Mouse (Mus musculus) Patski (cell line): Measurements from ENCODE around the gene Gtf2h3. TPM values are rescaled to one million over a fixed set of nuclear protein-coding genes. Genes with fewer than 3 reads are reported as not detected.
A peak's percentile ranks its signal among the peaks of the same experiment; 100 is the strongest.
"Not testable (repeated sequence)": the region's sequence is repeated elsewhere in the genome, so short reads cannot be mapped to it uniquely, and the experiment has no call there.

Source experiments
- ATAC-seq: fragments of 100-300 bp; one replicate; pipeline ENCODE4 v1.8.0; 2021
- CTCF ChIA-PET: fragments of 350-600 bp; sonication (Branson Sonifier 250); formaldehyde crosslinking; loops from one replicate; lab custom pipeline; 2022; ENCODE audit warnings: inconsistent platforms; lab: Charles Lee
- POLR2A ChIA-PET: fragments of 350-600 bp; sonication (Branson Sonifier 250); formaldehyde crosslinking; loops from one replicate; lab custom pipeline; 2022; ENCODE audit warnings: antibody characterized with exemption, inconsistent platforms; lab: Charles Lee
- DNase-seq: peaks from one replicate; pipeline ENCODE4 v3.0.0-alpha.2; 2011; ENCODE audit warnings: low read depth, low spot score
- H3K27me3 ChIP-seq: fragments of 371-371 bp; one replicate; pipeline ENCODE4 v1.5.1; 2021
- CTCF ChIP-seq: fragments of 100-300 bp; IDR thresholded peaks from one replicate; pipeline ENCODE4 v1.5.1; 2021
- in situ Hi-C: fragments of 300-500 bp; cut with MboI; formaldehyde crosslinking; loops from 3 replicates; pipeline ENCODE4 v1.11.1; 2018; ENCODE audit warnings: low pct_unique_long_range_greater_than_20kb, mixed read lengths
- polyA plus RNA-seq: library from polyadenylated mRNA; unstranded; gene quantifications from one replicate; pipeline ENCODE4 v1.2.3, GENCODE M21; 2021

Gene Gtf2h3
- polyA plus RNA-seq, 1 experiment from 2014 or later = 45.0 TPM

DNA sequence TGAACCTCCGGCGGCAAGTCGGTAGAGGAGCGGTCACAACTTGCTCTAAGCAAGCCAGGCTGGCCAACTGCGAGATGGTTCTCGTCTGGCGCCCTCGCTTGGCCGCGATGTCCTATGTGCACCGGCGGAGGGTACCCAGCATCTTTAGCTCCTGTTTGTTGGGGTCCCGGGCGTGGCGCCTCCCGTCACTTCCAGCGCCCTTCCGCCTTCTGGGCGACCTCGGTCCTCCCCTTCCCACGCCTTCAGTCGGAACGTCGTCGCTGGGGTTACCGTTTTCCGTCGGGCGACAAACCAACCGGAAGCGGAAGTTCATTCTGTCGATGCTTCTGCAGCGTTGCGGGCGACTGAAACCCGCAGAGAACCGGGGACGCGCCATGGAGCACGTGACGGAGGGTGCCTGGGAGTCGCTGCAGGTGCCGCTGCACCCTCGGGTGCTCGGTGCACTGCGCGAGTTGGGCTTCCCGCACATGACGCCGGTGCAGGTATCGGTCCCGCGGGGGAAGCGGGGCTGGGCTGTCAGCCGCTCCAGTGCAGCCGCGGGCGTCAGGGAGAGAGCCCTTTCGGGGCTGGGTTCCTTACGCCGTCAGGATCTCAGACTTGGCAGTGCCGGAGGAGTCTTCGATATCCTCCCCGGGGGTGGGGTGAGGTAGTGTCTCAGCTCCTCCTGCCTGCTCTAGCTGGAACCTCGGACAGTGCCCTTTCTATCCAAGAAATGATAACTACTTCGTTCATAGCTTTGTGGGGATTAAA is 26.2 kb upstream of the Gtf2h3 start, which contains the start of gene Ddx55:
TSS of gene Ddx55 (plus strand) at position 307 of the 750 bp plus-strand sequence.
- CTCF ChIA-PET = interaction anchor here (0.6 to 5.7 kb wide), 6 partner anchors 9 to 223 kb away, joined by 3 to 30 read pairs (median 4); no protein-coding TSS in a partner anchor
- DNase-seq = peak; percentile 67
- TF ChIP-seq CTCF = no peak
- peak; percentile 84 for ATAC-seq
- no peaks in the 10 kb centered on the region for H3K27me3 ChIP-seq
- in situ Hi-C loops = no loop called here
- POLR2A ChIA-PET = interaction anchor here (0.6 to 2.0 kb wide), 10 partner anchors 10 to 1970 kb away, joined by 3 to 6 read pairs (median 4); partner anchors contain the start of gene Atp6v0a2

DNA sequence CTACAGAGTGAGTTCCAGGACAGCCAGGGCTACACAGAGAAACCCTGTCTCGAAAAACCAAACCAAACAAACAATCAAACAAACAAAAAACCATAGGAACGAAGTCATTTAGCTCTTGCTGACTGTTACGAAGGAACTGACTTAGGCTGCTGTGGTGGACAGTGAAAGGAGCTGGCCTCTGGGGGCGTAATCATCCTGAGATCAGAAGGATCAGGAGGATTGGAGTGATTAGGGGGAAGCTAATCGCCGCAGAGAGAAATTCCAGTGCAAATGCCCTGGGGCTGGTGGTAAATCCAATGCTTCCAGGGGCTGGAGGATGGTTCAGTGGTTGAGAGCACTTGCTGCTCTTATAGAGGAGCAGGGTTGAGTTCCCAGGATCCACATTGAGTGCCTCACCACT is 25.3 kb upstream of the Gtf2h3 start:
- POLR2A ChIA-PET = interaction anchor here (0.6 to 1.0 kb wide), 3 partner anchors 14 to 74 kb away, joined by 3 to 6 read pairs (median 4); partner anchors contain the start of gene Atp6v0a2
- H3K27me3 ChIP-seq = no peaks in the 10 kb centered on the region
- in situ Hi-C loops = no loop called here
- CTCF ChIA-PET = interaction anchor here (0.6 to 5.7 kb wide), 3 partner anchors 15 to 224 kb away, joined by 3 to 30 read pairs (median 4); no protein-coding TSS in a partner anchor
- DNase-seq (no peak), ATAC-seq (no peak)
- no peak for TF ChIP-seq CTCF

DNA sequence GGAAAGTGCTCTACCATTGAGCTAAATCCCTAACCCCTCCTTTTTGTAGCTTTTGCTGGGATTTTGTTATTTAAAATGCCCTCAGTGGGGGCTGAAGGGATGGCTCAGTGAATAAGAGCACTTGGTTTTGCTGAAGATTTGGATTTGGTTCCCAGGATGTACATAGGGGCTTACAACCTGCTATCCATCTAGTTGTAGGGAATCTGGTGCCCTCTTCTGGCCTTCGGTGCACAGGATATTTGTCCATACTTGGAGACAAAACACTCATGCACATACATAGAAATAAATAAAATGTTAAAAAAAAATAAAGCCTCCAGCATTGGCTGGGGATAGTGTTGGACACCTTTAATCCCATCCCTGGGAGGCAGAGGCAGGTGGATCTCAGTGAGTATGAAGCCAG is 23.8 kb upstream of the Gtf2h3 start:
- no peaks in the 10 kb centered on the region for H3K27me3 ChIP-seq
- CTCF ChIA-PET = interaction anchor here (0.8 to 5.7 kb wide), 10 partner anchors 9 to 124 kb away, joined by 3 to 30 read pairs (median 4); no protein-coding TSS in a partner anchor
- no peak for DNase-seq
- no peak for TF ChIP-seq CTCF
- POLR2A ChIA-PET = interaction anchor here (0.8 to 0.9 kb wide), 2 partner anchors 14 to 123 kb away, joined by 3 read pairs; no protein-coding TSS in a partner anchor
- no peak for ATAC-seq
- in situ Hi-C loops = no loop called here

DNA sequence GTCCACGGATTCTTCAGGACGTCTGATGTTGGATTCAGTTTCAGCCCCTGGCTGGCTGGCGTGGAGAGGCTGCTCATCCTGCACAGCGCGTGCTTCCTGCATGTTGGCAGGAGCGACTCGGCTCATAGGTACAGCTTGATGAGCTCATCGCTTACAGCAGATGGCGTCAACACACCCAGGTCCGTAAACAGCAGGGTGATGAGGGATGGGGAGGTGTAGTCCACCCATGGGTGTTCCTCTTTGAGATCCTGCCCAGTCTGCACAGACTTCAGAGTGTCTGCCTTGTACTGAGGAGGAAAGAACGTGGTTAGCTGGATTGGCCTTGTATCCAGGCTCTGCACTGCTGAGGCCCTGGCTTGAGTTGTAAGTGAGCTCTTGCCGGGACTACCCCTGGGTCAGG is 7.9 kb upstream of the Gtf2h3 start:
- TF ChIP-seq CTCF = no peak
- POLR2A ChIA-PET = no interaction called here
- ATAC-seq (no peak), DNase-seq (no peak)
- CTCF ChIA-PET = interaction anchor here (1.1 to 1.3 kb wide), 2 partner anchors 11 to 16 kb away, joined by 3 to 4 read pairs; no protein-coding TSS in a partner anchor
- in situ Hi-C loops = no loop called here
- no peaks in the 10 kb centered on the region for H3K27me3 ChIP-seq

GRCm38 (mm10) chr5:124575467-124575866 is 3.5 kb upstream of the Gtf2h3 start:
- CTCF ChIA-PET = no interaction called here
- no peaks in the 10 kb centered on the region for H3K27me3 ChIP-seq
- POLR2A ChIA-PET = no interaction called here
- in situ Hi-C loops = no loop called here
- ATAC-seq (no peak), DNase-seq (no peak)
- TF ChIP-seq CTCF = no peak

DNA sequence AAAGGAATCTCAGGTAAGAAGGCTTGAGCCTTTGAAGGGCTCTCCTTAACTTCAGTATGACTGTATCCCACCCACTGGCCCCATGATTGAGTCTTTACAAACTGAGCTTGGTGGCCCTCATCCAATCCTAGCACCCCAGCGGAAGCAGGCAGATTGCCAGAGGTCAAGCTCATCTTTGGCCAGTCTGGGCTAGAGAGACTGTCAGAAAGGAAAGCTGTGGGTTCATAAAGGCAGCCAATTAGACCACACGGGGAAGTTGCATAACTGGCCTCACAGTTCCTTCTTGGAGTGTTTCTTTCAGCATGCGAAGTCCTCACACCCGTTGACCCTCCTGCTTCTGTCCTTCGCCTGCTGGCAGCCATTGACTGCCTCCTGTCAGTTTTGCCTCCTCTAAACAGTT is 3.6 kb downstream of the Gtf2h3 start:
- CTCF ChIA-PET = interaction anchor here (0.7 to 0.9 kb wide), 2 partner anchors 10 to 11 kb away, joined by 3 to 4 read pairs; no protein-coding TSS in a partner anchor

GRCm38 (mm10) chr5:124592768-124593167 is 13.8 kb downstream of the Gtf2h3 start:
- TF ChIP-seq CTCF = no peak
- CTCF ChIA-PET = interaction anchor here (1.3 kb wide), 1 partner anchor 11 kb away, joined by 4 read pairs; no protein-coding TSS in a partner anchor
- no peaks in the 10 kb centered on the region for H3K27me3 ChIP-seq
- DNase-seq (no peak), ATAC-seq (no peak)
- POLR2A ChIA-PET = no interaction called here
- in situ Hi-C loops = no loop called here

More for the DNA sequence above, 3.6 kb downstream of the Gtf2h3 start:
- POLR2A ChIA-PET = no interaction called here
- DNase-seq (no peak), ATAC-seq (no peak)
- no peaks in the 10 kb centered on the region for H3K27me3 ChIP-seq
- no peak for TF ChIP-seq CTCF
- in situ Hi-C loops = no loop called here

- in situ Hi-C loops = no loop called here
- ATAC-seq (peak; percentile 95), DNase-seq (peak; percentile 90)
- no peak for TF ChIP-seq CTCF
- no peaks in the 10 kb centered on the region for H3K27me3 ChIP-seq
- CTCF ChIA-PET = interaction anchor here (1.4 kb wide), 1 partner anchor 11 kb away, joined by 3 read pairs; no protein-coding TSS in a partner anchor
- POLR2A ChIA-PET = no interaction called here
Observed at GRCm38 (mm10) chr5:124598224-124599174, 19.6 kb downstream of the Gtf2h3 start.

- CTCF ChIA-PET = interaction anchor here (1.2 kb wide), 1 partner anchor 10 kb away, joined by 5 read pairs; no protein-coding TSS in a partner anchor
- POLR2A ChIA-PET, in situ Hi-C loops: not testable (repeated sequence)
Observed at GRCm38 (mm10) chr5:124599726-124600125, 20.8 kb downstream of the Gtf2h3 start.

GRCm38 (mm10) chr5:124602349-124602748 is 23.4 kb downstream of the Gtf2h3 start:
- TF ChIP-seq CTCF = no peak
- ATAC-seq (no peak), DNase-seq (peak; percentile 34)
- ChIA-PET CTCF (interaction anchor here (1.4 kb wide), 1 partner anchor 15 kb away, joined by 4 read pairs; no protein-coding TSS in a partner anchor), POLR2A (no interaction called here)
- H3K27me3 ChIP-seq = no peaks in the 10 kb centered on the region
- in situ Hi-C loops = no loop called here

More at GRCm38 (mm10) chr5:124599726-124600125, 20.8 kb downstream of the Gtf2h3 start:
- not testable (repeated sequence) for DNase-seq, ATAC-seq, H3K27me3 ChIP-seq
